Mouse (Mus musculus): Measurements from ENCODE around the gene Tpp2.

GRCm38 (mm10) chr1:43969361-43969760 lies 35.9 kb downstream of the Tpp2 start:
- TF ChIP-seq CTCF (IDR thresholded peaks at IDR 0.05; ENCODE audit: borderline replicate concordance, insufficient read depth, low read length): no peak
- no peak for TF ChIP-seq POLR2A (IDR thresholded peaks at IDR 0.05; ENCODE audit: low read depth, low read length)

Data from embryonic fibroblast, embryonic 13.5 days (primary cell).